ENCODE assay signal across 13 mouse cellular contexts in the genomic region with DNA sequence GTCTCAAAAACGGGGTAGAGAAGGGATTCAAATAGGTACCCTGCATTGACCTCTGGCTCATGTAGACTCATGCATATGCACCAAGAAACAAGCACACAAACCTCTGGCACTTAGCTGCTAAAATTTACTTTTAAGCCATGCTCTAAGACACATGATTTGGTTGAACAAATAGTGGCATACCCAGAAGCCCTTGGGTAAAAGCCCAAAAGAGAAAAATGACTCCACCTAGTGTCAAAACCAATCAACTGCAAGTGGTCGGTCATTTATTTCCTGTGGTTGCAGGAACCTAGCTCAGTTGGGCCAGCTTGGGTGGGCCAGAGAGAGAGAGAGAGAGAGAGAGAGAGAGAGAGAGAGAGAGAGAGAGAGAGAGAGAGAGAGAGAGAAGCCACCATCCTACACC.
DNase-seq lines count a peak whose midpoint lies in the region; ATAC-seq and TF ChIP-seq lines count a peak whose summit lies in the region.
"Had no signal": no experiment of that assay in that cellular context is flagged by ENCODE, and none has a peak within 500 bp of the region (broad histone marks: within the 10 kb centered on the region; RNA-seq: fewer than 3 reads in every experiment).

No protein-coding gene starts in this region.

- peak overlapping the region; percentile 38 for H3K9ac ChIP-seq in liver, adult 2 months (ENCODE audit: low read depth, low read length)
- no peak overlapping the region for H3K9ac ChIP-seq in liver, embryonic 12.5 days
- H3K9ac ChIP-seq: lung, embryonic 15.5 days had no signal

- H3K79me2 ChIP-seq in liver, adult 2 months (ENCODE audit: control insufficient read depth, insufficient read depth, low read length), result peaks cover 15% of the 10 kb centered on the region; the same call in 1 of the 2 replicates

- peaks cover 23% of the 10 kb centered on the region for H3K4me1 ChIP-seq in liver, adult 2 months (ENCODE audit: control insufficient read depth, insufficient read depth, low read length)
- peaks cover 26% of the 10 kb centered on the region for H3K4me1 ChIP-seq in liver, embryonic 12.5 days
- H3K4me1 ChIP-seq in G1E (ENCODE audit: insufficient read depth, low read depth, low read length), result no peaks in the 10 kb centered on the region

- H3K4me2 ChIP-seq in liver, embryonic 12.5 days, result no peak overlapping the region

- no peaks in the 10 kb centered on the region for H3K27me3 ChIP-seq in liver, adult 2 months (ENCODE audit: control insufficient read depth, insufficient read depth, low read length)
- no peaks in the 10 kb centered on the region for H3K27me3 ChIP-seq in liver, embryonic 12.5 days (replicated peaks)
- no peaks in the 10 kb centered on the region for H3K27me3 ChIP-seq in G1E (ENCODE audit: insufficient read depth, low read length)
- H3K27me3 ChIP-seq: lung, embryonic 15.5 days had no signal

- DNase-seq in gastrocnemius, adult 2 months, result no peak
- no peak for DNase-seq in gastrocnemius, postnatal 4 days (ENCODE audit: low spot score in 2 of 2)
- DNase-seq in liver, adult 2 months (ENCODE audit: extremely low read depth, low read depth, low spot score), result peak; percentile 52
- DNase-seq in G1E (ENCODE audit: low spot score), result peak; percentile 27
- peak; percentile 23 to 36 for DNase-seq in kidney, postnatal 25 days
- DNase-seq in neural tube, embryonic 10.5 days (ENCODE audit: extremely low spot score, low spot score), result no peak
- DNase-seq in layer of hippocampus, postnatal 10 days (ENCODE audit: low spot score in 2 of 2), result no peak
- DNase-seq: adrenal gland, postnatal 36 days; cerebellum, postnatal 36 days; layer of hippocampus, adult 9-11 months had no signal

- TF ChIP-seq POLR2A in liver, adult 2 months (IDR thresholded peaks at IDR 0.05; ENCODE audit: extremely low read depth, insufficient read depth, low read length), result no peak

- intact Hi-C loops in gastrocnemius, adult 2 months (cut with DNase I), result no loop called here

- H3K9me3 ChIP-seq in liver, embryonic 12.5 days (replicated peaks), result no peaks in the 10 kb centered on the region
- no peaks in the 10 kb centered on the region for H3K9me3 ChIP-seq in G1E (replicated peaks)
- H3K9me3 ChIP-seq: lung, embryonic 15.5 days had no signal

- no peak for ATAC-seq in liver, embryonic 12.5 days
- ATAC-seq in G1E (ENCODE audit: extremely low read depth, insufficient number of reproducible peaks, low FRiP score, poor library complexity, severe bottlenecking), result no peak

- peak overlapping the region; percentile 35; the same call in 1 of the 2 replicates for H3K27ac ChIP-seq in gastrocnemius, adult 2 months
- peak overlapping the region; percentile 74 for H3K27ac ChIP-seq in liver, adult 2 months (replicated peaks; ENCODE audit: insufficient read depth, low read depth, low read length)
- no peak overlapping the region for H3K27ac ChIP-seq in liver, embryonic 12.5 days

- no peak overlapping the region for H3K4me3 ChIP-seq in gastrocnemius, adult 2 months
- H3K4me3 ChIP-seq in liver, adult 2 months (ENCODE audit: insufficient read depth, low read depth, low read length), result no peak overlapping the region
- no peak overlapping the region for H3K4me3 ChIP-seq in liver, embryonic 12.5 days
- H3K4me3 ChIP-seq in G1E (ENCODE audit: low read depth, low read length), result no peak overlapping the region
- H3K4me3 ChIP-seq: lung, embryonic 15.5 days; myocyte had no signal

- H3K36me3 ChIP-seq in liver, adult 2 months (ENCODE audit: control insufficient read depth, insufficient read depth, low read length), result peaks cover 6% of the 10 kb centered on the region; the same call in 1 of the 2 replicates
- H3K36me3 ChIP-seq in liver, embryonic 12.5 days, result peaks cover 5% of the 10 kb centered on the region; the same call in 1 of the 2 replicates
- H3K36me3 ChIP-seq in G1E (replicated peaks), result peaks cover 44% of the 10 kb centered on the region
- H3K36me3 ChIP-seq: lung, embryonic 15.5 days had no signal

- WGBS in liver, adult 2 months, result 46% methylated on average over 2 of the region's 2 CpGs
- 51% methylated on average over 2 of the region's 2 CpGs for WGBS in liver, embryonic 12.5 days (ENCODE audit: insufficient replicate concordance)

- TF ChIP-seq CTCF in gastrocnemius, adult 2 months (IDR thresholded peaks at IDR 0.05), result peak; percentile 56
- peak; percentile 35 for TF ChIP-seq CTCF in liver, adult 2 months (IDR thresholded peaks at IDR 0.05; ENCODE audit: low read depth, low read length)
- TF ChIP-seq CTCF in G1E (IDR thresholded peaks at IDR 0.05; ENCODE audit: low read depth, low read length), result peak; percentile 17; the same call in 1 of the 2 replicates

Comparison
In these comparisons a context has a peak if more than half of its experiments do, and no peak if none do; other contexts are left out.
1. DNase-seq: peak in liver, adult 2 months (single experiment), G1E (single experiment) and kidney, postnatal 25 days (2 of 2); none in gastrocnemius, adult 2 months (single experiment), gastrocnemius, postnatal 4 days (0 of 2), neural tube, embryonic 10.5 days (single experiment) and layer of hippocampus, postnatal 10 days (0 of 2).
2. Peak in every context shown above with its lines, with median percentiles within 50 percentile points of each other: CTCF ChIP-seq.